Mouse (Mus musculus) spleen, adult 2 months (tissue): ENCODE measurements at regions not wholly inside any gene's neighbourhood (a gene's known extent, or its start where the extent isn't known, plus 50 kb on each side); places are given as distances from the start of the nearest gene placed in this dataset.

Experiments
- CTCF ChIP-seq: fragments of 200-500 bp; IDR thresholded peaks from 2 replicates; pipeline ENCODE4 v1.5.1; 2011; ENCODE audit warnings: mild to moderate bottlenecking, inconsistent platforms; ENCODE audit not compliant: insufficient read depth, insufficient read length, insufficient replicate concordance; ENCODE audit errors: extremely low read depth
- POLR2A ChIP-seq: fragments of 200-500 bp; IDR thresholded peaks from 2 replicates; pipeline ENCODE4 v1.6.1; 2011; ENCODE audit warnings: low read depth, low read length, inconsistent platforms

GRCm38 (mm10) chr16:29968743-29969142, 95.4 kb upstream of the Hes1 start:
- TF ChIP-seq POLR2A (no peak), CTCF (no peak)
